Mouse (Mus musculus) kidney, embryonic 14.5 days (tissue): ENCODE data around the gene Sept6. TPM values are rescaled to one million over a fixed set of nuclear protein-coding genes. Genes with fewer than 3 reads are reported as not detected.

Experiments
- ATAC-seq: fragments of 200-750 bp; cut with Nextera tagmentation; 2 replicates; pipeline ENCODE4 v1.8.0; 2017; ENCODE audit warnings: moderate number of reproducible peaks, mild to moderate bottlenecking, moderate TSS enrichment, moderate library complexity; ENCODE audit not compliant: low FRiP score, low TSS enrichment
- H3K27ac ChIP-seq: fragments of 300-500 bp; sonication (generic); 2 replicates; pipeline ENCODE4 v1.5.1; 2014; ENCODE audit warnings: low read depth, mild to moderate bottlenecking, low read length, moderate library complexity, mixed read lengths
- H3K27me3 ChIP-seq: fragments of 300-500 bp; sonication (generic); 2 replicates; pipeline ENCODE4 v1.6.1; 2014; ENCODE audit warnings: mild to moderate bottlenecking, low read length; ENCODE audit not compliant: control insufficient read depth, insufficient read depth
- H3K36me3 ChIP-seq: fragments of 300-500 bp; sonication (generic); 2 replicates; pipeline ENCODE4 v1.6.1; 2014; ENCODE audit warnings: low read length, mixed read lengths; ENCODE audit not compliant: control insufficient read depth, insufficient read depth
- H3K4me1 ChIP-seq: fragments of 300-500 bp; sonication (generic); 2 replicates; pipeline ENCODE4 v1.6.1; 2014; ENCODE audit warnings: low read length, mixed read lengths; ENCODE audit not compliant: control insufficient read depth, insufficient read depth
- H3K4me2 ChIP-seq: fragments of 300-500 bp; sonication (generic); replicated peaks from 2 replicates; pipeline ENCODE4 v1.6.1; 2014; ENCODE audit warnings: low read depth, mild to moderate bottlenecking, low read length
- H3K4me3 ChIP-seq: fragments of 300-500 bp; sonication (generic); 2 replicates; pipeline ENCODE4 v1.5.1; 2014; ENCODE audit warnings: mild to moderate bottlenecking, low read length
- H3K9ac ChIP-seq: fragments of 300-500 bp; sonication (generic); 2 replicates; pipeline ENCODE4 v1.6.1; 2014; ENCODE audit warnings: low read depth, mild to moderate bottlenecking, low read length, moderate library complexity
- H3K9me3 ChIP-seq: fragments of 300-500 bp; sonication (generic); 2 replicates; pipeline ENCODE4 v1.6.1; 2016; ENCODE audit warnings: low read length; ENCODE audit not compliant: control insufficient read depth
- WGBS: fragments of 180-500 bp; shearing (Covaris S2); extraction: QIAGEN DNeasy Blood & Tissue Kit; methylation state at CpG from one replicate; pipeline ENCODE4 v1.1.7; 2014; 5-methylcytosine and 5-hydroxymethylcytosine counted together
- polyA plus RNA-seq: library from polyadenylated mRNA; unstranded; fragments of >200 nt; fragmentation: Nextera tagmentation; extraction: Ambion mirVana; gene quantifications from 2 replicates; pipeline ENCODE4 v1.2.1, GENCODE M21; 2014

Gene Sept6
- 19.3 and 27.9 TPM in 2 replicates for polyA plus RNA-seq

GRCm38 (mm10) chrX:36991694-36992093, at the start of gene Sept6:
Sept6 (minus strand) TSS chrX:36991794.
- no peaks in the 10 kb centered on the region for H3K4me1 ChIP-seq
- no peak within 1 kb of the TSS for H3K4me3 ChIP-seq
- H3K9ac ChIP-seq, result no peak within 1 kb of the TSS
- H3K27me3 ChIP-seq, result no peaks in the 10 kb centered on the region
- H3K36me3 ChIP-seq, result no peaks in the 10 kb centered on the region
- no peaks in the 10 kb centered on the region for H3K9me3 ChIP-seq
- WGBS, result 79% methylated on average over 2 of the region's 2 CpGs
- no peak within 1 kb of the TSS for H3K27ac ChIP-seq
- H3K4me2 ChIP-seq, result no peak within 1 kb of the TSS
- no peak for ATAC-seq

DNA sequence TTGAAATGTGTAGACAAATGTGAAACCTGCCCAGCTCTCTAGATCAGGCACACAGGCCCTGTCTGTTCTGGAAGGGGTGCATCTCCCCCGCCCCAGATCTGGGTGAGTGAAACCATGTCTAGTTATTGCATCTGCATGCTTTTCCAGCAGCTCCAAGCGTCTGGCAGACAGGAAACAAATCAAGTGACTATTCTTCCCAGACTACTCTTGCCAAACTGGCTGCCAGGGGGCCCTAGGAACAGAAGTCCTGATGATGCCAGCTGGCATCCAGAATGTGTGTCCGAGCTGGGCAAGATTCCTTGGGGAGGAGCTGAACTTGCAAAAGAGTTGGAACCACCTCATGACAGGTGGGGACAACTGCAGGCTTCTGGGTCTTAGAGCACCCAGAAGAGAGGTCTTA, 36.8 kb upstream of the Sept6 start:
- no peaks in the 10 kb centered on the region for H3K36me3 ChIP-seq
- no peak for ATAC-seq
- H3K4me1 ChIP-seq, result no peaks in the 10 kb centered on the region
- H3K9me3 ChIP-seq, result no peaks in the 10 kb centered on the region
- H3K9ac ChIP-seq, result no peak overlapping the region
- no peaks in the 10 kb centered on the region for H3K27me3 ChIP-seq
- H3K27ac ChIP-seq, result no peak overlapping the region
- no peak overlapping the region for H3K4me3 ChIP-seq
- H3K4me2 ChIP-seq, result no peak overlapping the region
- WGBS, result 69% methylated on average over 3 of the region's 3 CpGs

DNA sequence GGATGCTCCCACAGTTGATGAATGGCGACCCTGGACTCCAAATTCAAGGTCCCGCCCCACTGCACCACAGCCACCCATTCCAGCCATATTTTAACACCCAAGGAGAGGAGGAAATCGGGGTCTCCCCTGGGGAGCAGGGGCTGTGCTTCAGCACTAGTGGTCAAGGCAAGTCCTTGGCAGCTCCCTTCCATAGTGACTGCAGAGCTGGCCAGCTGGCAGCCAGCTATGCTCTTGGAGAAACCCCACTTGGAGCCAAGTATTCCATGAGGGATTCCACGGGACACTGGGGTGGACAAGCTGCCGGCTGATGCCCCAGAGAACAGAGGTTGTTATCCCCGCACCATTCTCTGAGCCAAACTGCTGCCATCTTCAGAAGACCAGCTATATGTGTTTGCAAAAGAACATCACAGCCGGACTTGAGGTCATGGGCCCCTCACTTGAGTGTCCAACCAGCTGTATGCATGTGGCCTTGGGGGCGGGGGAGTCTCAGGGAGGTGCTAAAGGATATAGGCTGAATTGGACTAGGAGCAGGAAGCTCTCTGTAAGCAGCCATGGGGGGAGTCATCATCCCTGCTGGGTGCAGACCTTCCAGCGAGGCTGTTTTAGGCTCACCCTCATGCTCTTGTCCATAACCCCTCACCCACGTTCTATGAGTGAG, 32.2 kb upstream of the Sept6 start:
- Histone ChIP-seq H3K4me2 (no peak overlapping the region), H3K27me3 (no peaks in the 10 kb centered on the region), H3K4me3 (no peak overlapping the region), H3K9me3 (no peaks in the 10 kb centered on the region), H3K27ac (no peak overlapping the region), H3K9ac (no peak overlapping the region), H3K36me3 (no peaks in the 10 kb centered on the region), H3K4me1 (no peaks in the 10 kb centered on the region)
- 75% methylated on average over 10 of the region's 10 CpGs for WGBS
- ATAC-seq, result no peak

GRCm38 (mm10) chrX:37022690-37023089, 31.1 kb upstream of the Sept6 start:
- no peak overlapping the region for H3K27ac ChIP-seq

GRCm38 (mm10) chrX:37019045-37019444, 27.5 kb upstream of the Sept6 start:
- no peaks in the 10 kb centered on the region for H3K27me3 ChIP-seq
- H3K27ac ChIP-seq, result no peak overlapping the region
- H3K4me2 ChIP-seq, result no peak overlapping the region
- no peaks in the 10 kb centered on the region for H3K4me1 ChIP-seq
- H3K9ac ChIP-seq, result no peak overlapping the region
- no peak overlapping the region for H3K4me3 ChIP-seq
- no peak for ATAC-seq
- 58% methylated on average over 3 of the region's 3 CpGs for WGBS
- no peaks in the 10 kb centered on the region for H3K9me3 ChIP-seq
- H3K36me3 ChIP-seq, result no peaks in the 10 kb centered on the region

More at GRCm38 (mm10) chrX:37022690-37023089, 31.1 kb upstream of the Sept6 start:
- Histone ChIP-seq H3K36me3 (no peaks in the 10 kb centered on the region), H3K27me3 (no peaks in the 10 kb centered on the region), H3K4me1 (no peaks in the 10 kb centered on the region), H3K9ac (no peak overlapping the region), H3K4me3 (no peak overlapping the region), H3K4me2 (no peak overlapping the region), H3K9me3 (no peaks in the 10 kb centered on the region)
- no peak for ATAC-seq
- WGBS, result 20% methylated on average over 3 of the region's 3 CpGs

DNA sequence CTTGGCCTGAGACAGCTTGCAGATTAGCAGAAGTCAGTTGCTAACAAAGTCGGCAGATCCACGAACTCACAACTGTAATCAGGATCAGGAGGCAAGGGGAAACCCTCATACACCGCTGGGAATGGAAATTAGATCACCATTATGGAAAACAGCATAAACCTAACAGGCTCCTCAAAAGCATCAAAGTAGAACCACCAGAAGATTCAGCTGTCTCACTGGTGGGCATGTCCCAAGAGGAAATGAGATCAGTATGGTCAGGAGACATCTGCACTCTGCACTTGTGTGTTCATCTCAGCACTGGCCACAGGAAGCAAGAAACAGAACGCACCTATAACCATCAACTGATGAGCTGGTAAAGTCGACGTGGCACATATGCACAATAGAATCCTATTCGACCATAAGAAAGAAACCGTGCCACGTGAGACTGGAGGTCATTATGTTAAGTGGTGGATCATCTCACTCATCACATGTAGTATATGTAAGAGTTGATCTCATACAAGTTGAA, 26.6 kb upstream of the Sept6 start:
- H3K9me3 ChIP-seq, result no peaks in the 10 kb centered on the region
- no peaks in the 10 kb centered on the region for H3K4me1 ChIP-seq
- no peak overlapping the region for H3K4me2 ChIP-seq
- H3K27me3 ChIP-seq, result no peaks in the 10 kb centered on the region
- ATAC-seq, result no peak
- no peak overlapping the region for H3K27ac ChIP-seq
- H3K4me3 ChIP-seq, result no peak overlapping the region
- no peak overlapping the region for H3K9ac ChIP-seq
- 91% methylated on average over 9 of the region's 9 CpGs for WGBS
- H3K36me3 ChIP-seq, result no peaks in the 10 kb centered on the region

DNA sequence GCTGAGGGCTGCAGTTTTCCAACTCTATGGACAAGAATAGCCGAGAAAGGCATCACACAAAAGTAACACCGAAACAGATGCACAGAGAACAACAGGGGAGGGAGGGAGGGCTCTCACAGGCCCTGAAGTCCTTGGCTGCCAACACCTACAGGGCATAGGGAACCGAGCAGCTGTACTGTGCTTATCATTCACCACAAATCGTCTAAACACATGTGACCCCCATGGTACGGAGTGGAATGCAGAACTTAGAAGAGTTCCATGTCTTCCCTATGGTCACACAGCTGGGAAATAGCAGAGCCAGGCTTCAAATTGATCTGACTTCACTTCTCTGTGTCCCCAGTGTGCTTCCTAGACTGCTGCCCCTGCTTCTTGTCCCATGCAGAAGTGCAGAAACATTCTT, 22.3 kb upstream of the Sept6 start:
- Histone ChIP-seq H3K4me2 (no peak overlapping the region), H3K9ac (no peak overlapping the region), H3K27ac (no peak overlapping the region), H3K27me3 (no peaks in the 10 kb centered on the region), H3K36me3 (no peaks in the 10 kb centered on the region), H3K9me3 (no peaks in the 10 kb centered on the region), H3K4me1 (no peaks in the 10 kb centered on the region), H3K4me3 (no peak overlapping the region)
- WGBS, result 79% methylated on average over 5 of the region's 5 CpGs
- no peak for ATAC-seq

GRCm38 (mm10) chrX:36991039-36991438, 555 bp downstream of the Sept6 start:
- WGBS, result 83% methylated on average over 4 of the region's 4 CpGs
- H3K4me2 ChIP-seq, result no peak overlapping the region
- no peaks in the 10 kb centered on the region for H3K4me1 ChIP-seq
- no peaks in the 10 kb centered on the region for H3K9me3 ChIP-seq
- no peak for ATAC-seq
- H3K4me3 ChIP-seq, result no peak overlapping the region
- H3K27ac ChIP-seq, result no peak overlapping the region
- no peak overlapping the region for H3K9ac ChIP-seq
- no peaks in the 10 kb centered on the region for H3K27me3 ChIP-seq
- no peaks in the 10 kb centered on the region for H3K36me3 ChIP-seq

DNA sequence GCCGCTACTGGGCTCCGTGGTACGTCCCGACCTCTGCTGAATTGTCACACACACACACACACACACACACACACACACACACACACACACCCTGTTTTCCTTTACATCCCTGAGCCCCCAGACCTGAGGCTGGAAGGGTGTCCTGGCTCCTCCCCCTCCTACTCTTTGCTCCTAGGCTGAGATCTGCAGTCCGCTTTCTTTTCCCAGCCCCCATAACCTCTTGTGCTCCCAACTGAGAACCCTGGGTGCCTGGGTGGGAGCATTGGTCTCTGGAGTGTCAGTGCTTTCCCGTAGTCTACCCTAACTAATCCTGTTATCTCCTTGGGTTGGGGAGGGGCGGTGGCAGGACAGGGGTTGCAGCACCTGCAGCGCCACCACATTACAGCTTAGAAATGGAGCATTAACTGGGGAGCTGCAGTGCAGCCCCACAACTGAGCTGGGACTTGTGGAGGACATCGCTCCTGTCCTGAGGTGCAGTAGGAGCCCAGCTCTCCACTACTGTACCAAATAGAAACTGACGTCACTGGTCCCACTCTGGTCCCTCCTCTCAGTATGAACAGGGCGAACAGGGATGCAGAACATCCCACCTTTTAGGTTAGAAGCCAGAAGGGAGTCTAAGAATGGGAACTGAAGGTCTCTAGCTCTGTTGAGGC, 1.7 kb downstream of the Sept6 start:
- Histone ChIP-seq H3K27me3 (no peaks in the 10 kb centered on the region), H3K4me2 (peak overlapping the region; percentile 68), H3K36me3 (no peaks in the 10 kb centered on the region), H3K4me1 (no peaks in the 10 kb centered on the region), H3K27ac (no peak overlapping the region), H3K9ac (peak overlapping the region; percentile 58; the same call in 1 of the 2 replicates), H3K9me3 (no peaks in the 10 kb centered on the region), H3K4me3 (peak overlapping the region; percentile 54)
- ATAC-seq, result peak; percentile 63
- 28% methylated on average over 11 of the region's 11 CpGs for whole genome bisulfite sequencing
